Mouse (Mus musculus): ENCODE measurements around the gene Rapgef2.
"Not testable (repeated sequence)": the region's sequence is repeated elsewhere in the genome, so short reads cannot be mapped to it uniquely, and the experiment has no call there.

Rapgef2 gene

DNA sequence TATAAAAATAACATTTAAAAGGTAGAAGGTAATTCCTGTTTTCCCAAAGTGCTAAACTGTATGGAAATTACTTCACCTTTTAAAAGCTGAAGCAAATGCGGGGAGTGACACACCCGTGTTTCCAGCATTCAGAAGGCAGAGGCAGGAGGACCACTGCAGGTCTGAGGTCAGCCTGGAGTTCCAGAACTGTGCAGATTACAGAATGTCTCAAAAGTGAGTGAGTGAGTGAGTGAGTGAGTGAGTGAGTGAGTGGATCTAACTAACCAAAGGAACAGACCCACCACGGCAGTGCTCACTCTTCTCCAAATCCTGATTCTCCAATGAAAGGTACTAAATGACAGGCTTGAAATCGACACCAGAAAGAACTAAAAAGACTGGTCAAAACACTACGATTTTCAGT is 82.5 kb downstream of the Rapgef2 start:
- DNase-seq (ENCODE audit: low spot score in 2 of 2): no peak

DNA sequence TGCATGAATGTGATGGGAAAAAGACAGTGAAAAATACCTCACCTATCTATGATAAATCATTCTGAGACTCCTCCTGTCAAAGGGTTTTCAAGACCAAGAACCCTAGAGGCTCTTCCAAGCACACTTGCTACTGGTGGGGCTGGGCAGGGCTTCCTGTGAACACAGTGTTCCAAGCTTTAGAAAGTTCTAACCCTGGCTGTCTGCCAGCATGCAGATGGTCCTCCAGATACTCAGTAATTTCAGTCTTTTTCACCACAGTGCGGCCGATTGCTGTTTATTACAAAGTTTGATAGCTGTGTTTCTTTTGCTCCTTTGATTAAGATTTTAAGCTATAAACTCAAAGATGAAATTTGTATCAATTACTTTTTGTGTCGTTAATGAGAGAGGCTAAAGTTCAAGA is 83.1 kb downstream of the Rapgef2 start:
- no peak for DNase-seq (ENCODE audit: low spot score in 2 of 2)

DNA sequence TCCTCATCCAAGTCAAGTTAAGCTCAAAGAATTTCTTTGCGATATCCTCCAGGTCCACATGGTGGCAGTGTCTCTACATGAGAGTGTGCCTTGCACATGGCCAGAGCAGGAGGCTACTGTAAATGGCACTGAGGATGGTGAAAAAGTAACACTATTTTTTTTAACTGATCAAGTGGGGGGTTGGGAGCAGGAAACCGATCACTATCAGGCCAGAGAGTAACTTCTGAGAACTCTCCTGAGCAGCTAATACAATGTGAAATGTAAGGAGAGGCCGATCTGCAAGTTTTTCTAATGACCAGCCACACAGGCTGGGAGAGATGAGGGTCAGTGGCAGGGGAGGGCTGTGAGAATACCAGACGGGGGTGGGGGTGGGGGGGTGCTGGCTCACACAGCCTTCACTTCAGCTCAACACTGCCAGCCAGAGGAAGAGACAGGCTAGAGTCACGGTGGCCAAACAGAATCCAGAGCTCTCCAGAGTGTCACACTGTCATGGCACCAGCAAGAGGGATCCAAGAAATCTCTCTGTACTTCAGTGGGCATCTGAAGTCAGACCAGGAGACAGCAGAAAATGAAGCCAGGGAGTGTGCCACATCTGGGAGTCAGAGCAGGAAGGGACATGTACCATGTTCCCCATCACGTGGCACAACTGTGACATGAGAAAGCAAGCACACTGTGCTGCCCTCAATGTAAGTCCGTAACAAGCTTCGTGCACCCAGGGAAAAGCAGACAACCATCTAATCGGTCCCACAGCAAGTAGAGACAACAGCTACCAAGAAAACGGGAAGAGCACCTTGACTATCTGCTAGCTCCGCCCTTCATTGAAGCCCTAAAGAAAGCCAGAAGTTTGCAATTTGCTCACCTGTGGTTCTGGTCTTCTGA is 83.8 kb downstream of the Rapgef2 start:
- DNase-seq (ENCODE audit: low spot score in 2 of 2): no peak

DNA sequence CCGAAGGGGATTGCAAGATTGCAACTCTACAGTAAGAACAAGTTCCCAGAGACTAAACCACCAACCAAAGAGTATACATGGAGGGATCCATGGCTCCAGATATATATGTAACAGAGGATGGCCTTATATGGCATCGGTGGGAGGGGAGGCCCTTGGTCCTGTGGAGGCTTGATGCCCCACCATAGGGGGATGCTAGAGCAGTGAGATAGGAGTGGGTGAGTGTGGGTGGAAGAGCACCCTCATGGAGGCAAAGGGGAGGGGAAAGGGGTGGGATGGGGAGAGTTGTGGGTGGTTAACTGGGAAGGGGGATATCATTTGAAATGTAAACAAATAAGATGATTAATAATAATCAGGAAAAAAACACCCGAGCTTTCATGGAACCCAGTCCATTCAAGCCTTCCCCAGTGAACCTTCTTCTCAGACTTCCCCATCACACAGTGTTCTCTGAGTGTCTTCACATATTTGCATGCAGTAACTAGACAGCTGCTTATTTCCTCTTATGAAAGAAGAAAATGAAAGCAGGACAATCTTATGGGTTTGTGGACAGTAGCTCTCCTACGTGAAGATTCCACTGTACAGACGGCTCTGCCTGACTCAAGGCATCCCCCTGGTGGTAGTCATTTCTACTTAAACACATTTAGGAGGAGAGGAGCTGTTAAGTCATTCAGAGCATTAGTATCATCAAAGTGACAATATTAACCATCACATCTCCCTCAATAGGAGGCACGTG is 89.4 kb downstream of the Rapgef2 start:
- no peak for DNase-seq (ENCODE audit: low spot score in 2 of 2)

DNA sequence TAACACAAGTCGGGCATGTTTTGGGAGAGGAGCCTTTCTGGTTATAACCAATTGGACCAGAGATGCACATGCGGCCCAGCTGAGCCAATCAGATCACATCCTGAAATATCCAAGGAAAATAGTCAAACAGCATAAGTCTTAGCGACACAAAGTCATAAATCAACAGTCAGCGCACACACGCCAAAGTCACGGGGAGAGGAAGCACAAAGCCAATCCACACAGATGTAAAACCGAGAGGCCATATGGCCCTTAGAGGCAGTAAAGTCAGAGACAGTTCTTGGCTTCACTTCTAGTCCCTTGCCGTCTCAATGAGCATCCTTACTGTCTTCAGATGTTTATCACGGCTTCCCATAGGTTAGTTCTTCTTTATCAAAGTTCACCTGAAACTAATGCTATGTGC is 91.0 kb downstream of the Rapgef2 start:
- no peak for DNase-seq (ENCODE audit: low spot score in 2 of 2)

DNA sequence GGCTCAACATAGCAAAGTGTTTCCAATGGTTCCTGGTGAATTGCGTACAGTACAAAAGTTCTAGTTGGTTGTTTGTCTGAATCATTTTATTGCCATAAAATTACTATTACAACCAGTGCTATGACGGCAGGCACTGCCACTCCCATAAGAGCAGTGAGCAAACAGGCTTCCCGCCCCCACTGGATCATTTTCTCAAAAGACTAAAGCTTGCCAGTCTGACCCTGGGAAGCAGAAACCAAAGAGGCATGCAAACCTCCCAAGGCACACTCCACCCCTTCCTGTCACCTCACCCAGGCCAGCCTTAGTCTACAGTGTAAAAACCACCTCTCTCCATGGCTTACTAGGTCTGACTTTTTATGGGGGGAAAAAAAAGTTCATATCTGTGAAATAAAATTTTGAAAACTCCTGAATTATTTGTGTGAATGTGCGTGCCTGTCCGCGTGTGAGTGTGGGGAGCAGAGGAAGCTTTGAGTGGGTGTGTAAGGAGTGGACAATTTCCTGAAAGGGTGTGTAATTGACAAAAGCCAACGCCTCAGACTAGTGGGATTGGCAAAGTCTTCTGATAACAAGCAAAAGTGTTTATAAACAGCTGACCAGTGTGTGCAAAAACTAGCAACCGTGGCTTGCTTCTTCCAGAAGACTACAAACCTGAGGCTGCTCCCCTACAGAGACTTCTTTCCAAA is 92.1 kb downstream of the Rapgef2 start:
- DNase-seq (ENCODE audit: low spot score in 2 of 2): no peak

DNA sequence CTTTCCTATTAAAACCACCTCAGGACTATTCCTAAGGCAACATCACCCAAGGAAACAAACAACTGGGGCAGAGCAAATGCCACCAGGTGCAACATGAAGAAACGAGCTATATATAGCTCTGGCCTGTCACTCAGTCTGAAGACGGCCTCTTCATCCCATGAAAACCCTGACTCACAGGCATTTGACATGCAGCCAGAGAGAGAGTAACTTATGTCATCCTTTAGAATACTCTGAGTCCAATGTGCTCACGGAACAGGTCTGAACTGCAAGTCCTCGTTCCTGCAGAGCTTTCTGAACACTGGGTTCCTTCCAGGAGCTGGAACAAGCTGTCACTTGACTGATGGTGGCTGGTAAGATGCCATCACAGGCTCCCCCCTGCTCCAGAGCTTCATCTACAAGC is 93.3 kb downstream of the Rapgef2 start:
- no peak for DNase-seq (ENCODE audit: low spot score in 2 of 2)

DNA sequence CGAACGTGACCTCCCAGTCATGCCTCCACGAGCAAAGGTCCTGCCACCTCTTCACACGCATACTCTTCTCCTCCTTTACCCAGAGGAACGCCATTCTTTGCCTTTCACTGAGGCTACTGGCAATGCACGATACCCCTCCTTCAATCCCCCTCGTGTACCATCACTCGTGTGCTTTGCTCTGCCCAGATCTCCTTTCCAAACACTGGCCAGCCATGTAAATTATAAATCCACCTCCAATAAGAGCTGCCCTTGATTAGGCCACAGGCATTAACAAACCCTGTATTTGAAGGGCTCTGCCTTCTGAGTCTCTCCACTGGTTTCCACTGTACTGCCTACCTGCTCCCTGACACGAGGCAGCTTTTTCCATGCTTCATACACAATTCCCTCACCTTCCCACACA is 94.3 kb downstream of the Rapgef2 start:
- no peak for DNase-seq (ENCODE audit: low spot score in 2 of 2)

DNA sequence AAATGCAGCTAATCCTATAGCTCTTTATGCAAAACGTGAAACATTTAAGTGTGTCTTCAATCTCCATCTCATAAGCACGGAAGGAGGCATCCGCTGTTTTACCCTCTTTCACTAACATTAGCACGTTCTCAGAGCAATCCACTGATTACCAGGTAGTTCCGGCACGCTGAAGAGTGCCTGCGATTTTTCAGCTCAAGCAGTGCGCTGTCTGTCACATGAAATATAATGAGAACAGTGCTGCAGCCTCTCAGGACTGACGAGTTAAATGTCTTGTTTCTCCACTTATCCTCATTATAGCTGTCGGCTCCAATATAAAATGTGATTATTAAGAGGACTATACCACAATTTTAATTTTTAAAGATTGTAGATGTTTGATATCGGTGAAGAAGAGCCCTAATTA is 94.8 kb downstream of the Rapgef2 start:
- no peak for DNase-seq (ENCODE audit: low spot score in 2 of 2)

DNA sequence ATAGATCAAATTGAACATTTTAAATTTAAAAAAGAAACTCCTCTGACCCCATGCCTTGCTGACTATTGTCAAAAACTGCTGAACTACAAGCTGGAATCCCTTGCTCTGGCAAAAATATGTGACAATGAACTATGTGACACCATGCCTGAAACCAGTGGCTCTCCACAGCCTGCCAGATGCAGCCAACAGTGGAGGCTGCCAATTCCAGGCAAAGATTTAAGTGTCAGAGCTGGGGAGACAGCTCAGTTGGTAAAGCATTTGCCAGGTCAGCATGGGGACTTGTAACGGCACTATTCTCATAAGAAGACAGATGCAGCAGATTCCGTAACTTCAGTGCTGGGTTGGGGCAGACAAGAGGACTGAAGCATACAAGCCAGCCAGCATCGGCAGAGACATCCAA is 95.9 kb downstream of the Rapgef2 start:
- DNase-seq (ENCODE audit: low spot score in 2 of 2): no peak

DNA sequence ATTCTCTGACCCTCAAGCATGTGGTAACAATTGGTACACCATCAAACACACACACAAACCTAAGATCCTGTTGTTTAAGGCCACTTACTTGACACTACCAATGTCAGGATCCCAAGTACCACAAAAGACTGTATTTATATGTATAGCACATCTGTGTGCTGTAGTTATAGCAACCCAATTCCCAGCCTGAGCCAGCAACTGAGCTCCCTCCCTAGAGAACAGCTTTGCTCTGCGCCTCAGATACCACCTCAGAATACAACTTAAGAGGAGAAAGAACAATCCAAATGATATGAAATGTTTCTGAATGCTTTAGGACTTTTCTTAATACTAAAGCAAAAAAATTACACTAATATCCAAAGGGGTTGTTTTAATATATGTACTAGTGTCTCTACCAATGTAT is 98.4 kb downstream of the Rapgef2 start:
- no peak for DNase-seq (ENCODE audit: low spot score in 2 of 2)

DNA sequence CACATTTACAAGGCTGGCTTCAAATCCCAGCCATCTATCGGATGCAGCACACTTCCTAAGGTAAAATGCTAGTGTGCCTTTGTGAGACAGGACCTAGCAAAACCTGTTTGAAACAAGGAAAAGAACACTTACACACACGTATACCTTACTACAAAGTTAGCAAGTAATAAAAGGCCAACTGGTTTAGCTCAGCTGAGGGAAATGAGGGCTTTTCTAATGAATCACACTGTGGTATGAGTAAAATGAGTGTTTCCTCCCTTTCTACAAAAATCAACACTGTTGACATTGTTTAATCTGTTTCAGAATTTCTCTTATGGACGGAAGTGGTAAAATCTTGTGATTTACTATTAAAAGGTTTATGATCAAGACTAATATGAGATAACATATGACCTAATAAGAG is 104.0 kb downstream of the Rapgef2 start:
- no peak for DNase-seq (ENCODE audit: low spot score in 2 of 2)

DNA sequence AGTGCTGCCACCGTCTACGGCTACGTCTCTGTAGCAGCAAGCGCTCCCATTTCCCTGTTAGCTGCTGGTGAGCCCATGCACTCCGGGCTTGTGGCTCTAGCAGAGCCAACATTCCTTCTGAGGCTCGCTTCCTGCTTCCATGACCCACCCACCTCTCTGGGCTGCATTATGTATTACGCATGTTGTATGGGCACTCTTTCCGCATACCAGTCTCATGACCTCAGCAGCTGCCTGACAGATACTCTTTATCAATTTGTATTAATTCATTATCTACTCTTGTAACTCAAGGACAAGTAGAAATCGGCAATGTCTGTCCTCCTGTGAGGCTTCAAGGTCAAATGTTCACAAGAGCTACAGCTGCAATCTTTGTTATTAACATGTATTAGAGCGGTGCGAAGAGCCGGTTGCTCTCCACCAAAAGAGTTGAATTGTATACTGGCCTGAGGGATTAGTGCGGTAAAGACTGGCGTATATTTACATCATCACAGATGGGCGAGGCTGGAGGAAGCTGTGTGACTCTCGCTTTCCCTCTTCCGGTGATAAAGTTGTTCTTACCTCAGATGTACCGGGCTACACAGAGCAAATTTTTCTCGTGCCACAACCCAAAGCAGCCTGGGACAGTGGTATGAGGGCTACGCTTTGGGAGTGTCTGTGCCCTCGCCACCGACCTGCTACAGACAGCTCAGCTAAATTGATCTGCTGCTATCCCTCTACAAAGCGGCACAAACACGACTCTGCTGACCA is 104.9 kb downstream of the Rapgef2 start:
- DNase-seq (ENCODE audit: low spot score in 2 of 2): peak in 1 of 2 experiments; percentile 48

DNA sequence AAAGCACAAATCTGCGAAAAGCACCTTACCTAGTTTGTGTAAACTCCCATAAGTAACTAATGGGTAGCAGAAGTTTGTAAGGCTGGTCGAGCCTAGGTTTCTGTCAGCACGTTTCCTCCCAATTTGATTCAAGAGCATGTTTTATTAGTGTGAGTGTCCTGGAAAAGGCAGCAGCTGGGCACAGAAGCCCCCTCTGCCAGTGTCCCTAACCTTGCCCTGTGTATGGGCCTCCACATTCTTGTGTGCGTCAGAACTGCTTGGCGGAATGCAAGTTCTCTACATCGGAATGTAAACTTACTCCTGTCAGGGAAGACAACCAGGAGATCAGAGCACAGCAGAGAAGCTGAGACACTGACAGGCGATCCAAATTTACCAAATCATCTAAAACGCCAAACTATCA is 106.2 kb downstream of the Rapgef2 start:
- DNase-seq (ENCODE audit: low spot score in 2 of 2): no peak

DNA sequence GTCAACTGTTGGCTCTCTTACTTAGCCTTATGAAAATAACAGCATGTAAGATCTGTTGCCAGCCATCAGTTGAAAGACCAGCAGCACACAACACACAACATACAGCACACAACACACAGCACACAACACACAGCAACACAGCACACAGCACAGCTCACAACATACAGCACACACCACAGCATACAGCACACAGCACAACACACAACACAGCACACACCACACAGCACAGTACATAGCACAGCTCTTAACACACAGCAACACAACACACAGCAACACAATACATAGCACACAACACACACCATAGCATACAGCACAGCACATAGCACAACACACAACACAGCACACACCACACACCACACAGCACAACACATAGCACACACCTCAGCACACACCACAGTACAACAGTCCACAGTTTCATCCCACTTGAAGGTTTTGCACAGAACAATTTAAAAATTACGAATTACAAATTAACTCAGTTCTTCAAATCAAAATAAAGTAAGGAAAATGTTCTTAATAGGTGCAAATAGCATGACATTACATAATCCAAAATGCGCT is 106.7 kb downstream of the Rapgef2 start:
- DNase-seq (ENCODE audit: low spot score in 2 of 2): no peak

DNA sequence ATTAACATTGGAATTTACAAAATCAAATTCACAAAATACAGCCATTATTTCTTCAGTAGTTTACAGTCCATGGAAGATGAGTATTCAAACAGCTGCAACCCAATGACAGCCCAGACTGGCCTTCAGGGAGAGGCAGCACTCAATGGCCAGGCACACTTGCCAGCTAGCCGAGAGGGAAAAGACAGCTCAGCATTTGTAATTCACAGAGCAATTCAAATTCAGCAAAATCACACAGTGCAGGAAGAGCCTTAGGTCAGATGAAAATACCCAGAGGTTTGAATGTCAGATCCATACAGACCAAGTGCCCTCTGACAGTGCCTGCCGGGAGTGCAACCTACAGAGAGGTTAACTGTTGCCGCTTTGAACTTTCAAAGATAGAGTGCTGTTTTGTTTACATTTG is 107.6 kb downstream of the Rapgef2 start:
- no peak for DNase-seq (ENCODE audit: low spot score in 2 of 2)

DNA sequence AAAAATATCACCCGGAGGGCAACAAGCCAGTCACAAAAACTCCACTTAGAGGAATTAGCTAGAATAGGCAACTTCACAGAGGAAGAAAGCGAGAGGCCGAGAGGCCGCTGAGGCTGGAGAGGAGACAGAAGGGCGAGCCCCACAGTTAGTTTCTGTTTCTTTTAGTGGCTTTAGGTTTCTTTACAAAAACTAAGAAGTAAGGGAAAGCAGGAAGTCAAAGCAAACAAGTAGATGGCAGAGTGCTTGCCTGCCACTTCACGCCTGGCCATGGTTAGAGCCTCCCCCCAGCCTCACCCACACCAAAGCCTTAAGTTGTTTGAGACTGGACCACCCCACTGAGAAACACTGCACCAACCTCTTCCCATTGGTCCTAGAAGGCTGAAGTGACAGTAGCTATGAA is 108.2 kb downstream of the Rapgef2 start:
- no peak for DNase-seq (ENCODE audit: low spot score in 2 of 2)

DNA sequence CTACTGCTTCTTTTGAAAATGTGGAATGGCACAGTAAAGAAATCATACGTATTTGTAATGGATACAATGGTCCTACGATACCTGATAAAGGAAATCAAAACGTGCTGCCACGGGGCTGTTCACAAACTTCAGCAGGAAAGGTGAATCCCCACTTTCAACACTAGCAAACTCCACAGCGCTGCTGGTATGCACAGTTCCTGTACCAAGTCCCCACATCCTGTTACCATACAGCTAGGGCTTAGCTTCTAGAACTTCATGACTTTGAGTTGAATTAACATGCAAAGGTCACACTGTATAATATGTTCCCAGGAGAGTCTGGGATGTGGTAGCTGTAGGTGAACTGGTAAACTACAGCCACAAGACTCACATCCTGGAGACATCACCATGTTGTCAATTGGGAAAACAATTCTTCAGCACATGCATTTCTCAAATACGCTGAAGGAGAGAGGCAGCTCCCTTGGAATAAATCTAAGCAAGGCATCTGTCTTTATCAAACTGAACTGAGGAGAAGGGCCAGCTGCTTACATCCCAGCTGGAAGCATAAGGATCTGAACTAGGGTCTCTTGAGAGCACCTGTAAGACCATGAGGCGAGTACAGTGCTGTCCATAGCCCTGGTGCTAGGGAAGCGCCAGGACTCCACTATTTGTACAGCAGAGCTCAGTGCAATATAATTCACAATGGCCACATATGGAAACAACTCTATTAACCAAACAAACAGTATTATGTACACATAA is 109.0 kb downstream of the Rapgef2 start:
- no peak for DNase-seq (ENCODE audit: low spot score in 2 of 2)

DNA sequence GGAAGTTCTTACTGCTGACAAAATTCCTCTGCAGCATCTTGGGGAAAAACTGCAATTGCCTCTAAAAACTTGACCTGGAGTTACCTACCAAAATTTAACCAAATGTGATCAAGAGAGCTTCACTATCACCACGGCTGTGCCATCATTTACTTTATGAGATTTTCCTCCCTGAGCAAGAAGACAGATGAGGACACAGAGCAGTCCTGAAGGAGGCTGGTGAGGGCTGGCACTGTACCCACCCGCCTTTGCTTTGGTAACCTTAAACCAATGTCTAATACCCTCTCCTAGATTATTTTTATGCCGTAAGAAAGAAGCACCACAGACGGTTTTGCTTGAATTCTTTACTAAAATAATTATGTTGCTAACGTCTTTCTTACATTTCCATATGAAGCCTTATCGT is 112.1 kb downstream of the Rapgef2 start:
- no peak for DNase-seq (ENCODE audit: low spot score in 2 of 2)

DNA sequence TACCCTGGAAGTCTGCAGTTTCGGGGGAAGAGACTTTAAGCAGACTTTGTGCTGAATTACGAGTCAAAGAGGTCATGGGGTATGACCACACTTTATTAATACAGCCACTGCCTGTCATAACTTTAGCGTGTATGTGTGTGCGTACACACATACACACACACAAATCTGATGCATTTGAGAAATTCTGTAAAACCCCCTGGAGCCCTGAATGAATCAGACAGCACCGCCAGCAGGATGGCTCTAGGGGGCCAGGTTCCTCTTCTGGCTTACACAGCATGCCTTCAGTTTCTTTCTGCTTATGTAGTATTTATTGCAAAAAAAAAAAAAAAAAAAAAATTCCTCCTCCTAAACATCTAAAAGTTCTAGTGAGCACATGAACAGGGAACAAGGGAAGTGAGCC is 113.0 kb downstream of the Rapgef2 start:
- DNase-seq (ENCODE audit: low spot score in 2 of 2): no peak

DNA sequence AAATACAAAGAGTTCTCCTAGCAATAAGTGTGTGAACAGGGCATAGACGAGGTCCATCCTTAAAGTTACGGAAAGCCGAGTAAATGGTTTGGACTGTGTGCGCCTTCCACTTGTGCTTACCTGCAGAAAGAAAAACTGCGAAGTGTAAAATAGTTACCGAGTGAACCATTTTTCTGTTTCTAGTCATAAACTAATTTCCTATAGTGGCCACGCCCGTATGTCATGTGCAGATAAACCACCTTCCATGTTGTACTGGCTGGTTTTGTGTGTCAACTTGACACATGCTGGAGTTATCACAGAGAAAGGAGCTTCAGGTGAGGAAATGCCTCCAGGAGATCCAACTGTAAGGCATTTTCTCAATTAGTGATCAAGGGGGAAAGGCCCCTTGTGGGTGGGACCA is 115.2 kb downstream of the Rapgef2 start:
- not testable (repeated sequence) for DNase-seq (ENCODE audit: low spot score in 2 of 2)

Data from urinary bladder, adult 18-20 months (tissue).